Comparison of ENCODE assay signal across 12 mouse cellular contexts in the genomic region with DNA sequence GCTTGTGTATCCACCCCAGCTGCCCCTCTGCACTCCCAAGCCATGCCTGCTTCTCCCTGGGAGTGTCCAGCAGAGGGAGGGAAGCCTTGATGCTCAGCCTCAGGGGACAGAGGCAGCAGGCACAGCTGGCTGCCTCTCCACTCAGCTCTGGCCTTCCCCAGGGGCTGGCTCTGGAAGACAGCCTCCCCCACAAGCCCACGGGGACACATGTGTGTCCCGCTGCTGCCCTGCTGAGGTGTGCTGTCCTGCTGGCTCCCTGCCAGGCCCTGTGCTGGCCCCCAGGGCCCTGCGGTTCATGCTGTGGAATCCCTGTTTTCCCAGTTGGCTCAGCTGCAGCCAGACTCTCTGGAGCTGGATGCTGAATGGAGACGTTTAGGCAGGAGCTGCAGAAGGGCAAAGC. TPM values are rescaled to one million over a fixed set of nuclear protein-coding genes. Genes with fewer than 3 reads are reported as not detected.
"Had no signal": no experiment of that assay in that cellular context is flagged by ENCODE, and none has a peak within 500 bp of the region (broad histone marks: within the 10 kb centered on the region; RNA-seq: fewer than 3 reads in every experiment).

No protein-coding gene starts in this region.

RNA-seq across cellular contexts. Expression of gene Iqcf4, which starts 24.6 kb away (rescaled TPM):
- polyA plus RNA-seq: limb, embryonic 10.5 days; liver, embryonic 12.5 days; liver, embryonic 15.5 days; lung, embryonic 15.5 days; midbrain, embryonic 10.5 days; midbrain, embryonic 14.5 days; midbrain, postnatal 0 days; neural tube, embryonic 12.5 days; small intestine, adult 2 months; spleen, adult 2 months; stomach, postnatal 0 days; thymus, adult 2 months had no signal

RNA-seq across cellular contexts. Expression of gene Iqcf6, which starts 31.0 kb away (rescaled TPM):
- polyA plus RNA-seq: limb, embryonic 10.5 days; liver, embryonic 12.5 days; liver, embryonic 15.5 days; lung, embryonic 15.5 days; midbrain, embryonic 10.5 days; midbrain, embryonic 14.5 days; midbrain, postnatal 0 days; neural tube, embryonic 12.5 days; small intestine, adult 2 months; spleen, adult 2 months; stomach, postnatal 0 days; thymus, adult 2 months had no signal

RNA-seq across cellular contexts. Expression of gene Iqcf3, which starts 34.0 kb away (rescaled TPM):
- polyA plus RNA-seq: limb, embryonic 10.5 days; liver, embryonic 12.5 days; liver, embryonic 15.5 days; lung, embryonic 15.5 days; midbrain, embryonic 10.5 days; midbrain, embryonic 14.5 days; midbrain, postnatal 0 days; neural tube, embryonic 12.5 days; small intestine, adult 2 months; spleen, adult 2 months; stomach, postnatal 0 days had no signal
